Mouse (Mus musculus) myocyte (in vitro differentiated cells): ENCODE measurements around the gene Rnf222. TPM values are rescaled to one million over a fixed set of nuclear protein-coding genes. Genes with fewer than 3 reads are reported as not detected.

ENCODE experiments used
- H3K27me3 ChIP-seq: one replicate; pipeline ENCODE4 v1.6.1; 2011; ENCODE audit not compliant: control insufficient read depth, insufficient read depth, insufficient read length
- H3K36me3 ChIP-seq: one replicate; pipeline ENCODE4 v1.6.1; 2011; ENCODE audit not compliant: control insufficient read depth, insufficient read depth
- H3K4me2 ChIP-seq: one replicate; pipeline ENCODE4 v1.6.1; 2011; ENCODE audit warnings: low read depth, control low read depth
- H3K4me3 ChIP-seq: one replicate; pipeline ENCODE4 v1.5.1; 2011; ENCODE audit warnings: mild to moderate bottlenecking, control low read depth, moderate library complexity
- H3K79me2 ChIP-seq: one replicate; pipeline ENCODE4 v1.6.1; 2011; ENCODE audit not compliant: control insufficient read depth, insufficient read depth
- H3ac ChIP-seq: one replicate; pipeline ENCODE4 v1.6.1; 2011; ENCODE audit not compliant: control insufficient read depth, insufficient read length
- CEBPB ChIP-seq: IDR thresholded peaks from 2 replicates; pipeline ENCODE4 v1.6.1; 2011; ENCODE audit warnings: mild to moderate bottlenecking, moderate library complexity; ENCODE audit not compliant: poor library complexity, insufficient read depth, severe bottlenecking
- E2F4 ChIP-seq: IDR thresholded peaks from one replicate; pipeline ENCODE4 v1.6.1; 2011; ENCODE audit warnings: mild to moderate bottlenecking, control low read depth, moderate library complexity; ENCODE audit not compliant: insufficient read depth
- MAX ChIP-seq: IDR thresholded peaks from one replicate; pipeline ENCODE4 v1.6.1; 2011; ENCODE audit warnings: low read depth, mild to moderate bottlenecking, control low read depth
- MYOD1 ChIP-seq, 3 experiments: IDR thresholded peaks; one replicate each; pipeline ENCODE4 v1.6.1; 2011; ENCODE audit warnings: control low read depth in 2 of 3, low read depth in 2 of 3, mild to moderate bottlenecking in 2 of 3, moderate library complexity in 1 of 3; ENCODE audit not compliant: insufficient read length in 2 of 3, control insufficient read depth in 1 of 3
- MYOG ChIP-seq, 3 experiments: IDR thresholded peaks; one replicate each; pipeline ENCODE4 v1.6.1; 2011; ENCODE audit warnings: control low read depth in 2 of 3, low read depth in 2 of 3, mild to moderate bottlenecking in 2 of 3; ENCODE audit not compliant: insufficient read length in 2 of 3, control insufficient read depth in 1 of 3, insufficient read depth in 1 of 3
- POLR2A ChIP-seq: IDR thresholded peaks from one replicate; pipeline ENCODE4 v1.6.1; 2011; ENCODE audit warnings: low read depth, mild to moderate bottlenecking, control low read depth, moderate library complexity; ENCODE audit not compliant: insufficient read length
- POLR2AphosphoS2 ChIP-seq: IDR thresholded peaks from one replicate; pipeline ENCODE4 v1.6.1; 2011; ENCODE audit warnings: low read depth, control low read depth; ENCODE audit not compliant: insufficient read length
- REST ChIP-seq: IDR thresholded peaks from one replicate; pipeline ENCODE4 v1.6.1; 2011; ENCODE audit warnings: mild to moderate bottlenecking, control low read depth, moderate library complexity; ENCODE audit not compliant: insufficient read depth, insufficient read length
- SRF ChIP-seq: IDR thresholded peaks from one replicate; pipeline ENCODE4 v1.6.1; 2011; ENCODE audit warnings: low read depth; ENCODE audit not compliant: control insufficient read depth, insufficient read length
- TCF12 ChIP-seq: IDR thresholded peaks from one replicate; pipeline ENCODE4 v1.6.1; 2011; ENCODE audit warnings: mild to moderate bottlenecking, control low read depth; ENCODE audit not compliant: poor library complexity, insufficient read depth, severe bottlenecking
- TCF3 ChIP-seq: IDR thresholded peaks from one replicate; pipeline ENCODE4 v1.6.1; 2011; ENCODE audit warnings: low read depth, control low read depth; ENCODE audit not compliant: insufficient read length
- USF1 ChIP-seq: IDR thresholded peaks from one replicate; pipeline ENCODE4 v1.6.1; 2011; ENCODE audit warnings: low read depth, mild to moderate bottlenecking, control low read depth, moderate library complexity
- polyA plus RNA-seq: library from polyadenylated mRNA; unstranded; fragments of >200 nt; fragmentation: generic; extraction: Trizol; gene quantifications from one replicate; pipeline ENCODE4 v1.2.1, GENCODE M21; 2012; ENCODE audit warnings: missing spikeins

The Rnf222 gene
- not detected for polyA plus RNA-seq

DNA sequence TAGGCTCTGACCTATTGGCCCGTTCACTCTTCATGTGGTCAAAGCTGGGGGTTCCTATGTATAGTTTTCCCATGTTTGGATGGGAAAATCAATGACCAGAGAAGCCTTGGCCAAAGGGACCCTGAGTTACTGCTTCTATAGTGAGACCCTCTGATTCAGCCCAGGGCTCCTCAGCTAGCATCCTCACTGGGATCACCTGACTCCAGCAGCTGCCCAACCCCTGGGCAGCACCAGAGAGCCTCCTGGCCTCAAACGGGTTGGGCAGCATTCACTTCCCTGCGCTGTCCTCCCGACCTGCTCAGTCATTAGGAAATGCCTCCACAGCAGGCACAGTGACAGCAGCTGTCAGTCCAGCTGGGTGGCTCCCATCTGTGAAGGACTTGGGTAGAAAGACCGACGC lies at the start of gene Rnf222:
TSS of gene Rnf222 (plus strand) at position 301 of the 400 bp plus-strand sequence.
- Histone ChIP-seq H3K4me3 (no peak within 1 kb of the TSS), H3K27me3 (peaks cover 25% of the 10 kb centered on the region), H3K79me2 (no peaks in the 10 kb centered on the region), H3ac (no peak within 1 kb of the TSS), H3K4me2 (no peak within 1 kb of the TSS), H3K36me3 (no peaks in the 10 kb centered on the region)
- TF ChIP-seq USF1 (no peak), MAX (no peak), POLR2A (no peak), REST (no peak), E2F4 (no peak), POLR2AphosphoS2 (no peak), TCF12 (no peak), CEBPB (no peak), MYOG (IDR thresholded peaks at IDR 0.05; ENCODE audit: control insufficient read depth in 1 of 3, insufficient read depth in 1 of 3, insufficient read length in 2 of 3, low read depth in 2 of 3) (no peak), MYOD1 (IDR thresholded peaks at IDR 0.05; ENCODE audit: control insufficient read depth in 1 of 3, insufficient read length in 2 of 3, low read depth in 2 of 3) (no peak), SRF (no peak), TCF3 (no peak)

DNA sequence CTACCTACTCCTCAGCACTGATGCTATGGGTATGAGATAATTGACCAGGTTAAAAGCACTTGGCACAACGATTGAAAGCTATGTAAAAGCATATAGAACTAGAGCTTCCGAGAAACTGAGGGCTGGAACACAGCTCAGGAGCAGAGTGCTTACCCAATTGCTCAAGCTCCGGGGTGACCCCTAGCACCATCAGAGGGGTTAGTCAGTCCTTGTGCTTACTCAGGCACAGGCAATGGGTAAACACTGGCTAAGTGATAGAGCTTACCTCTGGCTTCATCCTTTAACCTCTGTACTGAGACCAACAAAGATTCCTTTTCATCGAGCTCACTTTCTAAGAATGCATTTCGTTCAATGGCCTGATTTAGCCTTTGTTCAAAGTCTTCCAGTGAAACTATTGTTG lies 48.7 kb upstream of the Rnf222 start:
- no peak overlapping the region for H3ac ChIP-seq
- peaks cover 56% of the 10 kb centered on the region for H3K36me3 ChIP-seq
- H3K79me2 ChIP-seq = peaks cover under 1% of the 10 kb centered on the region
- TF ChIP-seq E2F4 (no peak), USF1 (no peak), MAX (no peak), REST (no peak)
- no peaks in the 10 kb centered on the region for H3K27me3 ChIP-seq
- no peak overlapping the region for H3K4me2 ChIP-seq
- no peak overlapping the region for H3K4me3 ChIP-seq

- H3K36me3 ChIP-seq = no peaks in the 10 kb centered on the region
- H3K27me3 ChIP-seq = no peaks in the 10 kb centered on the region
- peaks cover 65% of the 10 kb centered on the region for H3K79me2 ChIP-seq
- H3ac ChIP-seq = no peak overlapping the region
- no peak overlapping the region for H3K4me3 ChIP-seq
- TF ChIP-seq TCF12 = no peak
- TF ChIP-seq POLR2A = no peak
- TF ChIP-seq MYOD1 (IDR thresholded peaks at IDR 0.05; ENCODE audit: control insufficient read depth in 1 of 3, insufficient read length in 2 of 3, low read depth in 2 of 3) = no peak
- no peak for TF ChIP-seq USF1
- no peak for TF ChIP-seq SRF
- no peak for TF ChIP-seq REST
- no peak for TF ChIP-seq E2F4
- no peak for TF ChIP-seq POLR2AphosphoS2
- peak overlapping the region; percentile 73 for H3K4me2 ChIP-seq
These were observed 37.5 kb upstream of the Rnf222 start for GRCm38 (mm10) chr11:68850862-68851261.

- Histone ChIP-seq H3K27me3 (no peaks in the 10 kb centered on the region), H3K79me2 (peaks cover 55% of the 10 kb centered on the region), H3K36me3 (no peaks in the 10 kb centered on the region), H3K4me3 (peak overlapping the region; percentile 55), H3ac (peak overlapping the region; percentile 35), H3K4me2 (peak overlapping the region; percentile 73)
- no peak for TF ChIP-seq TCF12
- no peak for TF ChIP-seq CEBPB
- no peak for TF ChIP-seq POLR2A
- no peak for TF ChIP-seq TCF3
- TF ChIP-seq MAX = no peak
- TF ChIP-seq MYOG (IDR thresholded peaks at IDR 0.05; ENCODE audit: control insufficient read depth in 1 of 3, insufficient read depth in 1 of 3, insufficient read length in 2 of 3, low read depth in 2 of 3) = no peak
- no peak for TF ChIP-seq E2F4
- no peak for TF ChIP-seq USF1
These were observed 36.5 kb upstream of the Rnf222 start for GRCm38 (mm10) chr11:68851644-68852485.

DNA sequence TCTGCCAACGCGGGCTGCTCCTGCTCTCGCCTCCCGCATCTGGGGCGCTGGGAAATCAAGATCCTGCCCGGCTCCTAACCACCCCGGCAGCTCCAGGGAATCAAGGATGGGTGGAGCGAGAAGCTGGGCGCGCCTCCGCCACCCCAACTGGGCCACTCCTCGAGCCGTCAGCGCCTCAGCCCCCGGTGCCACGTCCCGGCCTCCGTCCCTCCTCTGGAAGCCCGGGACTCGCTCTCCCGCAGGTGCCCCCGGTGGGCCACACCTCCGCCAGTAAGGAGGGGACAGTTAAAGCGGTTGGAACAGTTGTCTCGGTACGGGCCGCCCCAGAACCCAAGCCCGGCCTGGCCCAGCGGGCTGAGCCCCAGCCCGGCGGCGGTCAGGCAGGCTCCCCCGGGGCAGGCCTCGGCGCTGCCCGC lies 35.9 kb upstream of the Rnf222 start:
- Histone ChIP-seq H3K4me3 (peak overlapping the region; percentile 55), H3K27me3 (no peaks in the 10 kb centered on the region), H3K36me3 (no peaks in the 10 kb centered on the region), H3K4me2 (peak overlapping the region; percentile 73), H3ac (peak overlapping the region; percentile 35), H3K79me2 (peaks cover 49% of the 10 kb centered on the region)
- no peak for TF ChIP-seq MAX
- no peak for TF ChIP-seq USF1
- TF ChIP-seq POLR2AphosphoS2 = peak; percentile 36
- TF ChIP-seq POLR2A = no peak
